Mouse (Mus musculus): ENCODE measurements around the gene Adck1.
"Not testable (repeated sequence)": the region's sequence is repeated elsewhere in the genome, so short reads cannot be mapped to it uniquely, and the experiment has no call there.

Gene Adck1

DNA sequence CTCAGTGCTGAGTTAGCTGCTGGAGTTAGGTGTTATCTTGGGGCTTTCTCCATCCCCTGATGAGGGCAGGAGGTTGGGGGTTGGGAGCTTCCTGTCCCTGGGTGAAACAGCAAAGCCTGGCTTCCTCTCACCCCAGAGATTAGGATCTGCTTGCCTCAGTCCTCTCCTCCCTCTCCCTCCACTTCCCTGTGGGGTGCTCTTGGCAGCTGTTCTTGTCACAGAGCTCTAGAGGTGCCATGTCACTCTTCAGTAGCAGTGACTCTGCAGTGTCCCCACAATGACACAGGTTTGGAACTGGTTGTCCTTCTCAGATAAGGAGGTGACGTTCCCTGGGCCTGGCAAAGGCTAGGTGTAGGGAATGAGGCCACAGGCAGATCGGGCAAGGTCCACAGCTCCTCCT is 68.4 kb downstream of the Adck1 start:
- peak; percentile 15 for DNase-seq

DNA sequence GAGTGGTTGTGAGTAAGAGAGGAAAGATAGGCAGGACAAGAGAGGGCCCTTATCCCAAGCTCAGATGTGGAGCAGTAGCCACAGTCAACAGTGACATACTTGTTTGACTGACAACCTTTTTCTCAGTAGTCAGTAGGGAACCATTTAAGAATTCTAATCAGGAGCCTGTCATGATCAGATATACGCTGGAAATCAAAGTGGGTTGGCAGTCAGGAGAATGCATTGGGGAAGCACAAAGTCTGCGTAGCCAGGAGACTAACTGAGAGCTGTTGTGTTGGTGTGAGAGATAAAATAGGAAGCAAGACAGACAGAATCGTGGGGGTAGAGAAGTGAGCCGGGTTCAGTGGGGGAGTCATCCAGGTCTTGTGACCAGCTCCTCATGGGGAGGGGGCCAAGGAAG is 71.9 kb downstream of the Adck1 start:
- DNase-seq = no peak

DNA sequence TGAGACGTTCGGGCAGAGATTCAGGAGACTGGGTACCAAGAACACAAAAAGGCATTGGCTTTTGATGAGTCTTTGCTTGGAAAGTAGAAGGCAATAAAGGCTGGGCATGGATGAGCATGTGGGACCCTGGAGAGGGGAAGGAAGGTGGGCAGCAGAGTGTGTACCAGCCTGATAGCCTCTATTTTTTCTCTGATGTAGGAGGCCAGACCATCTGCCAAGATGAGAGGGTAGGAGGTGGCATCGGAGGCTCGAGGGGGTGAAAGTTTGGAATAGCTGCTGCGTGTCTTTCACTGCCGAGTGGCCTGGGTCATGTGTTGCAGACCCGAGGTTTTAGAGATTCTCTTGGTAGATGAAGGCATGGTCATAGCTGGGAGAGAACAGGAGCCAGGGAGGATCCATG is 72.8 kb downstream of the Adck1 start:
- DNase-seq = no peak

DNA sequence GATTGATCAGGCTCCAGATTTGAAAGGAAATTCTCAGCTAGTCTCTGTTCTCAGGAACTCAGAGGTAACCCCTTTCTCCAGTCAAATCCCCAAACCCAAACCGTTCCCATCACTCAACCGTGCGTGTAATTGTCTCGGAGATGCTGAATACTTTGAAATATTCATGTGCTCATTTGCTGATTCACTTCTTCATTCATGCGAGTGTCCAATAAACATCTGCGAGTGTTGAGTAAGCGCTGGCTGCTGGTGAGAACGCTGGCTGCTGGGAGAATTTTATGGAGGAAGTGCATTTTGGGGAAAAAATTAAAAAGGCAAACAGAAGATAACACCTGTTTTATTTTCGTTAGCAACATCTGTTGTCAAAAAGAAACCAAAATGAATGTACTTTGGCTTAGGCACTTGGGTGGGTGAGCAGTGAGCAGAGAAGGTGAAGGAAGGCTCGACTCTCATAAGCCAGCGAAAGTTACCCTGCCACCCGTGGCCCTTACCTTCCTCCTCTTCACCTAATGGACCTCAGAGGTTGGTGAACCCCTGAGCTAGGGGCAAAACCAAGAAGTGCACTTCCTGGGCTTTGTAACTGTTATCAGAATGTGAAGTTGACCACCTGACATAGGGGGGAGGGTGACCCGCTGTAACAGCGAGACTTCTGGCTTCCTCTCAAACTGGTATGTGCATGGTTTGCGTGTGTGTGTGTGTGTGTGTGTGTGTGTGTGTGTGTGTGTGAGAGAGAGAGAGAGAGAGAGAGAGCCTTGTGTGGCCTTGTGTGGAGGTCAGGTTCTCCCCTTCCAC is 76.8 kb downstream of the Adck1 start:
- DNase-seq = no peak

DNA sequence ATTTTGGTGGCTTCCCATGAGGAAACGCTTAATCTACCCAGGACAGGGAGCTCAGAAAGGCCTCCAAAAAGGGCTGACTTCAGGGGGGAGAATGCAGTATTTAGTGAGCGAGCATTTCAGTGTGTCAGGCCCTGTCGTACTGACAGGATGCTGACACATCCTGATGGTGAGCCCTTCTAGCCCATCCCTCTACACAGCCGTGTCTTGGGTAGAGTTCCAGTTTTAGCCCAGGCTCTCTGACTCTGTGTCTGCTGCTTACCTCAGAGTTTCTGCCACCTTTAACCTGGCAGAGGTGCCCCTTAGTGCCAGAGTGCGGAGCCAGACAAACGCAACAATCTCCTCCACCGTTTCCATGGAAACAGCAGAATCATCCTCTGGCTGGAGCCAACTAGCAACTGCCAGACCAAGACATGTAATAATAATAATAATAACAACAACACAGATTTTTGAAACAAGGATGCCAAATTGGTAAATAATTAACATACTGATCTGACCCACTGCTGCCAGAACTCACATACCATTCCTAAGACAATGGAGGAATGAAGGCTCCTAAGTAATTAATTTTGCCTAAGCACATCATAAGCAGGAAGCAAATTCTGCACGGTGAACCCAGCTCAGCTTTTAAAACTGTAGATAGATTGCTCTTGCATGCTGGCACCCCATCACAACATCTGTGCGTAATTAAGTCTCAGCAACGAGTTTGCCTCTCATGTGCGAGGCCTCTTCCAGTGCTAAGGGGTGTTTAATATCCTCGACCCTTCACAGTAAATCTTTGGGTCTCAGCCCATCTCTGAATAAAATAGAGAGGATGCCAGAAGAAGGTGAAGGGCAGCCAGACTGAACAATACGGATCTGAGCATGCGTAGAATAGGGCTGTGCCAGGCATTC is 81.8 kb downstream of the Adck1 start:
- no peak for DNase-seq

DNA sequence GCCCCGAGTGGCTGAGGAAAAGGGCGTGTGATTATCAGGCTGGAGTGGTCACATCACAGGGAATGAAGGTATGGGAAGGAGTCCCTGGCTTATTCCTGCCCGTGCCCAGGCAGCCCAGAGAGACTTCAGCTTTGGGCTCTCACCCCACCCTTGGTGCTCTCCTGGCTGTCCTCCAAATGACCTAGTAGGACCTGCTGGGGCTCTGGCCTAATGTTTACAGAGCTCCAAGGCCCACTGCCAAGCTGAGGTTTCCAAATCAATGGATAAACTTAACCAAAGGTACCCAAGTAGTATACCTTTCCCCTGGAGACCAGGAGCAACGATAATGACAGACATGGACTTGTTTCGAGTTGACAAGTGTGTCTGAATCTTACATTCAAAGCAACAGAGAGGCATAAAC is 83.7 kb downstream of the Adck1 start:
- DNase-seq = no peak

DNA sequence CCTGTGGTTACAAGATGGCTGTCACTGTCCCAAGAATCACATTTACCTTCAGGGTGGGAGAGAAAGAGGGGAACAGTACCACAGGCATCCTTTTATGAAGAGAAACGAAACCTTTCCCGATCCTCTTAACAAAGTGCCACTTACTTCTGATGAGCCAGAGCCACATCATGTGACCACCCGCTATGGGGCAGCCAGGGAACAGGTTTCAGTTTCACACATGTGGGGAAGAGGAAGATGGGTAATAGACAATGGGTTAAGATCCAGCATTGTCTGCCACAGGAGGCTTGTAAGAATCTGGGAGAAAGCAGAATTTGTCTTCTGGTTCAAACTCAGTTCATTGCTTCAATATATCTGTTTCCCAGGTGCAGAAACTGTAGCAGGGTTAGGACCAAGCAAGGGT is 85.1 kb downstream of the Adck1 start:
- DNase-seq = no peak

DNA sequence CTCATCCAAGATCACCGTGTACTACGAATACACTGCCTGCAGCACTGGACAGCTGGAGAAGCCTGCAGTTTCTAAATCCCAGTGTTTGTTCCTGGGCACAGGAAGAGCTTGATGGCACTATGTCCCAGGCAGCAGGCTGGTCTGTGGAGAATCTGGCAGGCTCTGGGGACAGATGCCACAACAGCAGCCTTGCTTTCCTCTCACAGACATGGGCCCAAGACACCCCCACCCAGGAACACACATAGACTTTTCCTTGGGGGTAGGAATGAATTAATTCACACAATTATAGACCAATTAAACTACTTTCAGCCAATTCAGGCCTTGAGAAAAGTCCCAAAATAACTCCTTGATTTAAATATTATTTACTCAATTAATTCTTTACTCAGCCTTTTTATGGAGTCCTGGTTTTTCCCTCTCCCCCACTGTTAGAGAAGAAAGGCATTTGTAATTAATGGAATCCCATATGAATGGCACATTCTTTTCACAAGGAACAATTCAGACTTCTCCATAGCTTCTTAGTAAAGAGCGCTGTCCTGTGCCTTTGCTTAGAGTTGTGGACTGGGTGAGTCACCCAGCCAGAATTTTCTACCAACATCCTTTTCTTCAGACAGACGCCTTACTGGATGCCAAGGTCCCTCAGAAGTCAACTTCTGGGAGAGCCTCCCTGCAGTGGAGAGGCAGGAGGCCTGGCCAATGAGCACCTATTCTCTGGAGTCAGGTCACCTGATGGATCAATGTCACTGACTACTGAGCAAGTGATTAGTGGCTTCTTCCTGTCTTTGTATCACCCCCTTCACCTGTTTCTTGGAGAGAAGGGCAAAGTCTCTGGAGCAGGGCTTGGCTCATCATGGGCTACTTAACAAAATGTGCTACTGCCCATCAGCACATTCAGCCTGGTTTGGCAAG is 90.6 kb downstream of the Adck1 start:
- no peak for DNase-seq

DNA sequence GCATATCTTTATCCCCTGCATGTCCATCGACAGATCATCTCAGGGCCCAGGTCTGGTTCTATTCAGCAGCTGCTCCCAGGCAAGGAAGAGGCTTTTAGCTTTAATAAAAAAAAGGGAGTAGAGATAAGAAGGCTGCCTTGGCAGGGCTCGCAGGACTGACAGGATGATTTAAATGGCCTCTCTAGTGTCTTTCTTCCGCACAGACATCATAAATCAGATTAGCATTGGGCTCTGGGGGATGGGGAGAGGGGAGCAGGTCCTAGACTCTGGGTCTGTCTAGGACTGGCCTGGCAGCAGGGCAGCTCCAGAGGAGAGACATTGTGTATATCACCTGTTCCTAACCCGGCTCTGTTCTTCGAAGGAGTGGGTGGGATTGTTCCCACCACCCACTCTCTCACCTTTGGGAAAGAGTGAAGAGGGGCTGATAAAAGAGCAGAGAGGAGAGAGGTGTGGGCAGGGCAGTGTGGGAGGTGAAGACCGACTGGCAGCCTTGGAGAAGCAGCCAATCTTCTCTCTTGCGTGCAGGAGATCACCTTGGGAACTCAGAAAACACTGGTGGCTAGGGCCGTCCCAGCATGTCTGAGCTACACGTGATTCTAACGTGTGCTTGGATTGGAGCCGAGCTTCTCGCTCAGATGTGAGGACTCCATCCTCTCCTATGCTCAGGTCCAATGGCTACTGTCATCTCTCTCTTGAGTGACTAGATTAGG is 94.5 kb downstream of the Adck1 start:
- no peak for DNase-seq

DNA sequence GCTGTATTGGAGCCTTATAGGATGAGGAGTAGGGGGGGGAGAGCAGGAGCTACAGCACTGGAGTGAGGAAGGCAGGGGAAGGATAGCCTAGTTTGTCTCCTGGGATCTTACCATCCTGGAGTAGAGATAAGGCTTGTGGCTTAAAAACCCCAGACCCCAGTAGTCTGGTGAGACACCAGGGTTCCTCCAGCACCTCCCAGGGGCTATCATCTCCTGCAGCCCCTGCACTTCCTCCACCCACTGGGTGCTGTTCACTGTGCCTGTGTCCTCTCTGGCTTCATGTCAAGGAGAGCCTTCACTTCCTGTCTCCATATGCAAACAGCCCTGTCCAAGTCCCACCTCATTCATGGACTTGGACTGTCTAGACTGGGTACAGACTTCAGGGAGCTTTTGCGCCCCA is 96.7 kb downstream of the Adck1 start:
- no peak for DNase-seq

DNA sequence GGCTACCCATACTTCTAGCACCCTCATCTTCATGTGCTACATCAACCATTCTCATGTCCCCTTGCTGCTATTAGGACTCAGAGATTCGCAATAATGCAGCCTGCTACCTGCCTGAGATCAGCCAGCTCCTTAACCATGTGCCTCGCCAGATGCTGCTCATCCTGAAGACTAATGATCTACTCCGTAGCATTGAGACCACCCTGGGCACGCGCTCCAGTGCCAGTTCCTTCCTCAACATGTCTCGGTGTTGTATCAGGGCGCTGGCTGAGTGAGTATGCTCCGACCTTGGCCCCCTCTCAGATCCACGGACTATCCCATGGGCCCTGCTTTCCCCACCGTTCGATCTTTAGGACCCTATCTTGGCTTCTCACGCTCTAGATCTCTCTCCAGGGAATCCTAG is 98.6 kb downstream of the Adck1 start:
- no peak for DNase-seq

DNA sequence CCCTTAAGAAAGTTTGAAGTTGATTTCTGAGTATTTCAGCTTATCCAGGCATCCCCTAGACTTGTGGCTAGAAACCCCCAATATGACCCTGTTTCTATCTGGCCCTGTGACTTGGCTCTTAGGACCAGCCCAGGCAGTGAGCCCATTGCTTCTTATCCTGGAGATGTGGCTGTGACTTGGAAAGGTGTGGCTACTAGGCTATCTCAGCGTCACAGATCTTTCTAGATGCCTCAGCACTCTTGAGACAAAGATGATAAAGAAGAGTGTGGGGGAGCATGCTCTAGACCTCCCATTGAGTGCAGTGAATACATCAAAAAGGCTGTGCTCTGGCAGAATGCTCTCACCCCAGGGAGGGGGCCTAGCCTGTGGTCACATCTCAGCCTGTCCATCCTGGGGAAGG is 99.1 kb downstream of the Adck1 start:
- DNase-seq = no peak

DNA sequence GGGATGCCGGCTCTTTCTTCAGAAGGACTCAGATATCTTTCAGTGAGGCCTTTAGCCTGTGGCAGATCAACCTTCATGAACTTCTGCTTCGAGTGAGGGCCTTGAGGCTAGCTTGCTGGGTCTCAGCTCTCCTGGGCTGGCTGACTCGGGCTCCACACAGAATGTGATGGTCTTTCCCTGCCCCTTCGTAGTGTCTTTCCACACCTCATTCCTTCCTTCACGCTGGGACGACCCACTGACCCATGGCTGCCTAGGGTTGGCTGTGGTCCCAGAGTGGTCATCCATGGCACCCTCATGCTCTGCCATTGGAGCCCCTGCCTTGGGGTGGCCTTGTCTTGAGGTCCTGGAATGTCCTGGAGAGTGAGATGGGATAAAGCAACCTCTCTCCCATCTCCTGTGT is 100.7 kb downstream of the Adck1 start:
- DNase-seq = no peak

DNA sequence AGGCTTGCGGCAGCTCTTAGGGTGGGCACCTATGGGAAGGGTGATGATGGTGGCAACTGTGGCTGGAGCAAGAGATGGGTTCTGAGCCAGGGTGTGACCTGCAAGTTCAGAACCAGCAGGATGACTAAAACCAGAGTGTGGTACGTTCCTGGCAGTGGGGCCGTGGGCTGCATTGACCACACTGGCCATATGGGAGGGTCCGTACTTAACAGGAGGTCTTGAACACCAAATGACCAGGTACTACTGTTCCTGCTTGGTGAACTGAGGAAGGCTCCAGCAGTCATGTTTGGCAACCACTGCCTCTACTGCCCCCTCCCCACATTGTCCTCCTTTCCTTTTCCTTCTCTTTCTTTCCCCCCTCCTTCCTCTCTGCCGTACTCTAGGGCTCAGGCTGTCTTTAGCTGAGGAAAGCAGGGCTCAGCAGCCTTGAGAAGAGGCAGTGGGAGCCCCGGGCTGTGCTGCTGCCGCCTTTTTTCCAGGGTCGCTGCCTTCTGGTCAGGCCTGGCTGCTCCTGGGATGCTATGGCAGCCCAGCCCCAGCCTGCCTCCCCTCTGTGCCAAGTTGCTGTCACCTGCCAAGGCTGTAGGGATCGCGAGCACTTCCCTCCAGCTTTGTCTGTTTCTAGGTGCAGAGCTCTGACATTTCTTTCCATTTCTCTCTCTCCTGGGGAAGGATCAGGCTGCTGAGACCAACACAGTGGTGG is 103.4 kb downstream of the Adck1 start:
- no peak for DNase-seq

DNA sequence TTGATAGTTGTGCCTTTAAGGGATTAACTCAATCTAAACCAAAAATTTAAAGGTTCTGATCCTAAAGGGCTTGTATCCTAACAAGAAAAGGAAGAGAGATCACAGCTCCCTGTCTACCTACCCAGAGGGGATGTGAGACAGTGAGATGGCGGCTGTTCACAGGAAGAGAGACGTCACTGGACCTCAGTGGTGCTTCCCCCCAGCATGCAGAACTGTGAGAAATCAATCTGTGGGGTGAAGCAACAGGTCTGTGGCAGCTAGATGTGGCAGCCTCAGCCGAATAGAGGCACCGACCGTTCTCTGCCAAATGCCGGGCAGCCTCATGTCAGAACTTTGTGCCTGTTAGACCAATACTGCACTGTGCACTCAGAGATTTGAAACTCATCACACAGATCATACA is 106.4 kb downstream of the Adck1 start:
- DNase-seq = no peak

DNA sequence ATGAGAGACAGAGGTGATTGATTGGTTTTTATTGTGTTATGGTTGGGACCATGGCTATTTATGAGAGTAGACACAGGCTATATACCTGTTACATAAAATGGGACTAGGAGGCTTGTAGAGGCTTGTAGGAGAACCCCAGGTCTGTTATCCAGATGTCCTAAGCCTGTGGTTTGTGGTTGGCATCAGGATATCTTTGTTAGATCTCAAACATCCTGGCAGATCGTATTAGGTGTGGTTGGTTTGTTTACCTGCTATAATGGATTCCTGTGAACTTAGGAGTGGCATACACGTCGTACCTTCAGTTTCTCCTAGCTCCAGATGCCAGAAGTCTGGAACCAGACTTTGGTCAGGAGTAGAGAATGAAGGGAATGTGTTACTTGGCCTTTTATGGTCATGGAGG is 106.9 kb downstream of the Adck1 start:
- DNase-seq = no peak

DNA sequence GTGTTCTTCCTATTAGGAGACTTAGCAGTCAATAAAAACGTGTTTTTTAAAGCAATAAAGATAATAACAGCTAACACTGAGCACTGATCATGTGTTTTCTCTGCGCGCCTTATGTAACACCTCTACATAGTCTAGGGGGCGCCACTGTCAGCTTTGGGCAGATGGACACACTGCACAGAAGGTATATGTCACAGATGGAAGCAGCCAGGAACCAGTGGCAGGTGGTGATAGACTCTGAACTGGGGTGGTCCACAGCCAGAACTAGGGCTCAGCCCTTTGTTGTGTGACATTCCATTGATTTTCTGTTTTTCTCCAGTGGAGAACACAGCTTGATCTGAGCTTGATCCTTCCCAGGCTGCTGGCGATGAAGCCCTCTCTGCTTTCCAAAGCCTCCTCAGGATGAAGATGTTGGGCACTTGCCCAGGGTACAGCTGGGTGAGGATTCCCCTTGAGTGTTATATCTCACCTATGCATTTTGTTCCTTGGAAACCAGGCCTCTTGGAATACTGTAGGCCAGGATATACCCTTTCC is 107.6 kb downstream of the Adck1 start:
- DNase-seq = no peak

DNA sequence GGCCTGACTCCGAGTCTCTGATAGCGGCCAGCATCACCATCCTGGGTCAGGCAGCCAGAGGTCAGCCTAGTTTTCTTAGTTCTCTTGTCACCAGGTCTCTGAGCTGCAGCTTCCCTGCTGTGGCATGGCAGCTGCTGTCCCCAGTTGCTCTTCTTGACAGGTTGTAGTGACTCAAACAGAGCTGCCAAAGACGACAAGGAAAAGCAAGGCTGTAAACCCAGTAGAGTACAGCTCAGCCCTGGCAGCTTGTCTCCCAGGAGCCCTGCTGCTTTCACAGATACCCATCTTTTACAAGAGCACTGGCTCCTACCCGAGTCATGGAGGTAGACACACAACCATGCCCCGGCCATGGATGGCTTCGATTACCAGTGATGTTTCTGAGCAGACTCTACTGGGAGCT is 108.3 kb downstream of the Adck1 start:
- no peak for DNase-seq

DNA sequence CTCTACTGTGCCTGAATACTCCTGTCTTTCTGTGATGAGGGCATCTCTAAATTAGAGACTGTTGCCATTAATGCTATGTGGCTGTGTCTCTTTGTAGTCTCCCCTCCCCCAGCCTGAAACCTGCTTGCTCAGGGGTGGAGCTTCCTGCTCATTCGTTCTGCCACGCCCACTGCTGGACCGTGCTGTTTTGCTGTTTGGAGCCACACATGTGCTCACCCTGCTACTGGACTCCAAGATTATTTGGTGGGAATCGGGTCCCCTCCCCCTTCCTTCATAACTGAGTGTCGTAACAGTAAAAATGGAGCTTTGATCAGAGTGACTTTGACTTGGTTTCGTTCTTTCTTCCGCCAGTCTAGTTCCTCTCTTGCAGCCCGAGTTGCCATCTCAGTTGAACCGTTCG is 111.5 kb downstream of the Adck1 start:
- DNase-seq = not testable (repeated sequence)

DNA sequence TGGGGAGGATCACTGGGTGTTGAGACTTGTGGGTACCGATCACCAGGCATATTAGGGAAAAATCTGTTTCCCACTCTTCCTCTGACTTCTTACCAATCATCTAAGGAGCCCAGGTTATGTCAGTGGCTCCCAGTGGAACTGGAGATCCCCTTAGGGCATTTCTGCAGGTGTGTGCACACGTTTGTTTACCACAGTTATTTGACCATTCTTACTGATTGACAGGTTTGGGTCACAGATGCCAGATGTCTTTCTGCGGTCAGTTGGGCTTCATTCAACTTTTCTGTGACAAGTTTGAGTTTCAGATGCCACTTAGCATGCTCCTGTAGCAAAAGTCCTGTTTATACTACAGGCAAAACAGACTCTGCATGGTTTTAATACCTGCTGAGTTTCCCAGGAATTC is 112.5 kb downstream of the Adck1 start:
- DNase-seq = no peak

DNA sequence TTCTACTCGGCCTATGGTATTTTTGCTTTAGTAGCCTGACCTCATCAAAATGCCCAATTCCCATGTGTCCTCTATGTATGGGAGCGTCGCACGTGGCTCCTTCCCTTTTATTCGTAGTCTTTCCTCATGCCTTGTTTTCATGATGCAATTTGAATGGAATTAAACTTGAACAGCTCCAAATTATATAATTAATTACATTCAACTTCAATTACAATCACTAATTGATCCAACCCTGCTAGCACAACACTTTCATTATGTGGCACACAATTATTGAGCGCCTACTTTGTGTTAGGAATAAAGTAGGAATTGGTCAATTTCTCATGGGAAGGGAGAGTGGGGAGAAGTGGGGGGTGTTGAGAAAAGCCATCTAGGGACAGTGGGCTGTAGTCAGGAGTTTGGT is 113.4 kb downstream of the Adck1 start:
- no peak for DNase-seq

DNA sequence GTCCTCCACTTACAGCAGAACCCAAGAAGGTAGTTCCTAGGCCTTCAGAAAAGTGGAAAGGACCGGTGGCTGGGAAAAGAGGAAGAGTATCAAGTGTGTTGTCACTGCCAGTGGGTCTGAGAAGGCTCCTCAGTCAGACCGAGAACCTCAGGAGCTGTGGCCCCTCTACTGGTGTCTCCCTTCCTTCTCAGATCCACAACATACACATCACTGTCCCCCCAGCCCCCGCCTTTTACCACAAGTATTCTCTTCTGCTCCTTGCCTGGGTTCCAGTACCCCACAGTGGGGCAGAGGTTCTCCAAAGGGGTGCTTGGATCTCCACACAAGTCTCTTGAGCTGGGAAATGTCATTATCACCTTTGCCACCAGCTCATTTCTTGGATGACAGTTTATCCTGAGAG is 115.5 kb downstream of the Adck1 start:
- no peak for DNase-seq

Data from liver (tissue).